Mouse (Mus musculus) forebrain, embryonic 14.5 days (tissue): ENCODE data around the gene Ttc28. TPM values are rescaled to one million over a fixed set of nuclear protein-coding genes. Genes with fewer than 3 reads are reported as not detected.

Experiments used
- ATAC-seq: fragments of 200-750 bp; cut with Nextera tagmentation; 2 replicates; pipeline ENCODE4 v1.8.0; 2017; ENCODE audit warnings: mild to moderate bottlenecking, moderate library complexity
- DNase-seq: peaks from one replicate; pipeline ENCODE4 v3.0.0-alpha.2; 2015; ENCODE audit warnings: low spot score
- H3K27ac ChIP-seq: fragments of 300-500 bp; sonication (generic); 2 replicates; pipeline ENCODE4 v1.5.1; 2014; ENCODE audit warnings: low read depth, mild to moderate bottlenecking, control low read depth, low read length, moderate library complexity
- H3K27me3 ChIP-seq: fragments of 300-500 bp; sonication (generic); replicated peaks from 2 replicates; pipeline ENCODE4 v1.6.1; 2014; ENCODE audit warnings: low read length, control low read depth, mixed read lengths; ENCODE audit not compliant: control insufficient read depth, insufficient read depth
- H3K36me3 ChIP-seq: fragments of 300-500 bp; sonication (generic); 2 replicates; pipeline ENCODE4 v1.6.1; 2014; ENCODE audit warnings: low read length, control low read depth; ENCODE audit not compliant: control insufficient read depth, insufficient read depth
- H3K4me1 ChIP-seq: fragments of 300-500 bp; sonication (generic); 2 replicates; pipeline ENCODE4 v1.6.1; 2014; ENCODE audit warnings: antibody characterized with exemption, low read length, control low read depth; ENCODE audit not compliant: control insufficient read depth, insufficient read depth
- H3K4me2 ChIP-seq: fragments of 300-500 bp; sonication (generic); 2 replicates; pipeline ENCODE4 v1.6.1; 2014; ENCODE audit warnings: mild to moderate bottlenecking, control low read depth, low read length
- H3K4me3 ChIP-seq: fragments of 300-500 bp; sonication (generic); 2 replicates; pipeline ENCODE4 v1.5.1; 2014; ENCODE audit warnings: low read depth, low read length, control low read depth
- H3K9ac ChIP-seq: fragments of 300-500 bp; sonication (generic); 2 replicates; pipeline ENCODE4 v1.6.1; 2014; ENCODE audit warnings: mild to moderate bottlenecking, low read length, control low read depth, moderate library complexity
- H3K9me3 ChIP-seq: fragments of 300-500 bp; sonication (generic); replicated peaks from 2 replicates; pipeline ENCODE4 v1.6.1; 2016; ENCODE audit warnings: low read length, control low read depth, mixed read lengths; ENCODE audit not compliant: control insufficient read depth
- WGBS: fragments of 180-500 bp; shearing (Covaris S2); extraction: QIAGEN DNeasy Blood & Tissue Kit; methylation state at CpG from one replicate; pipeline ENCODE4 v1.1.7; 2014; 5-methylcytosine and 5-hydroxymethylcytosine counted together
- polyA plus RNA-seq: library from polyadenylated mRNA; unstranded; fragments of >200 nt; fragmentation: Nextera tagmentation; extraction: Ambion mirVana; gene quantifications from 2 replicates; pipeline ENCODE4 v1.2.1, GENCODE M21; 2014

Ttc28 gene
- polyA plus RNA-seq, 1 experiment from 2014 or later, result 29.0 TPM

- 65% methylated on average over 4 of the region's 4 CpGs for WGBS
- H3K4me2 ChIP-seq, result no peak overlapping the region
Measured at GRCm38 (mm10) chr5:110960890-110961289, 81.3 kb downstream of the Ttc28 start.

GRCm38 (mm10) chr5:110967483-110968055 lies 88.0 kb downstream of the Ttc28 start:
- 57% methylated on average over 11 of the region's 11 CpGs for WGBS
- Histone ChIP-seq H3K4me3 (no peak overlapping the region), H3K4me1 (peaks cover 11% of the 10 kb centered on the region), H3K9me3 (no peaks in the 10 kb centered on the region), H3K4me2 (no peak overlapping the region), H3K36me3 (no peaks in the 10 kb centered on the region), H3K27me3 (no peaks in the 10 kb centered on the region), H3K27ac (peak overlapping the region; percentile 65), H3K9ac (no peak overlapping the region)
- ATAC-seq (peak; percentile 61; the same call in 1 of the 2 replicates), DNase-seq (peak; percentile 65)

More at GRCm38 (mm10) chr5:110960890-110961289, 81.3 kb downstream of the Ttc28 start:
- H3K4me1 ChIP-seq, result no peaks in the 10 kb centered on the region
- no peak for ATAC-seq
- no peaks in the 10 kb centered on the region for H3K9me3 ChIP-seq
- DNase-seq, result no peak
- H3K4me3 ChIP-seq, result no peak overlapping the region
- no peaks in the 10 kb centered on the region for H3K36me3 ChIP-seq
- H3K9ac ChIP-seq, result no peak overlapping the region
- 0 out of 2 replicates have a peak overlapping the region, but pooled peaks have one; percentile 21 for H3K27ac ChIP-seq
- H3K27me3 ChIP-seq, result no peaks in the 10 kb centered on the region

- no peak overlapping the region for H3K4me2 ChIP-seq
- H3K9ac ChIP-seq, result no peak overlapping the region
- no peaks in the 10 kb centered on the region for H3K27me3 ChIP-seq
- WGBS, result 68% methylated on average over 1 of the region's 1 CpGs
- no peak for ATAC-seq
- no peaks in the 10 kb centered on the region for H3K9me3 ChIP-seq
- H3K4me1 ChIP-seq, result peaks cover 11% of the 10 kb centered on the region
- H3K36me3 ChIP-seq, result no peaks in the 10 kb centered on the region
- no peak overlapping the region for H3K4me3 ChIP-seq
- H3K27ac ChIP-seq, result no peak overlapping the region
- DNase-seq, result no peak
Measured at GRCm38 (mm10) chr5:110968566-110968965, 89.0 kb downstream of the Ttc28 start.

- Histone ChIP-seq H3K4me3 (no peak overlapping the region), H3K27me3 (no peaks in the 10 kb centered on the region), H3K9ac (no peak overlapping the region), H3K27ac (no peak overlapping the region), H3K4me2 (no peak overlapping the region), H3K4me1 (peaks cover 11% of the 10 kb centered on the region), H3K36me3 (no peaks in the 10 kb centered on the region), H3K9me3 (no peaks in the 10 kb centered on the region)
- ATAC-seq (no peak), DNase-seq (no peak)
- WGBS, result 84% methylated on average over 9 of the region's 9 CpGs
Measured at GRCm38 (mm10) chr5:110970162-110970780, 90.7 kb downstream of the Ttc28 start.

GRCm38 (mm10) chr5:110976721-110977120 lies 97.1 kb downstream of the Ttc28 start:
- no peak overlapping the region for H3K4me2 ChIP-seq
- no peak overlapping the region for H3K9ac ChIP-seq
- no peaks in the 10 kb centered on the region for H3K36me3 ChIP-seq
- no peaks in the 10 kb centered on the region for H3K27me3 ChIP-seq
- peaks cover 9% of the 10 kb centered on the region for H3K4me1 ChIP-seq
- WGBS, result 91% methylated on average over 7 of the region's 7 CpGs
- ATAC-seq (no peak), DNase-seq (no peak)
- no peak overlapping the region for H3K4me3 ChIP-seq
- no peaks in the 10 kb centered on the region for H3K9me3 ChIP-seq
- no peak overlapping the region for H3K27ac ChIP-seq

GRCm38 (mm10) chr5:110977796-110978195 lies 98.2 kb downstream of the Ttc28 start:
- WGBS, result 85% methylated on average over 4 of the region's 4 CpGs
- H3K4me2 ChIP-seq, result no peak overlapping the region
- no peaks in the 10 kb centered on the region for H3K27me3 ChIP-seq
- H3K4me3 ChIP-seq, result no peak overlapping the region
- peaks cover 9% of the 10 kb centered on the region for H3K4me1 ChIP-seq
- ATAC-seq (no peak), DNase-seq (no peak)
- no peaks in the 10 kb centered on the region for H3K9me3 ChIP-seq
- no peak overlapping the region for H3K27ac ChIP-seq
- H3K36me3 ChIP-seq, result no peaks in the 10 kb centered on the region
- H3K9ac ChIP-seq, result no peak overlapping the region

- H3K9me3 ChIP-seq, result no peaks in the 10 kb centered on the region
- H3K9ac ChIP-seq, result peak overlapping the region; percentile 88
- 2% methylated on average over 9 of the region's 9 CpGs for WGBS
- DNase-seq (peak; percentile 93), ATAC-seq (peak; percentile 78)
- H3K36me3 ChIP-seq, result no peaks in the 10 kb centered on the region
- peak overlapping the region; percentile 89 for H3K27ac ChIP-seq
- peak overlapping the region; percentile 81 for H3K4me2 ChIP-seq
- H3K4me1 ChIP-seq, result peaks cover 9% of the 10 kb centered on the region
- no peaks in the 10 kb centered on the region for H3K27me3 ChIP-seq
- peak overlapping the region; percentile 71 for H3K4me3 ChIP-seq
Measured at GRCm38 (mm10) chr5:110978461-110978860, 98.9 kb downstream of the Ttc28 start.

- WGBS, result under 1% methylated on average over 74 of the region's 104 CpGs
- Histone ChIP-seq H3K4me1 (peaks cover 9% of the 10 kb centered on the region), H3K36me3 (no peaks in the 10 kb centered on the region), H3K9ac (peak overlapping the region; percentile 88), H3K9me3 (no peaks in the 10 kb centered on the region), H3K4me3 (peak overlapping the region; percentile 71), H3K27ac (peak overlapping the region; percentile 89), H3K27me3 (no peaks in the 10 kb centered on the region), H3K4me2 (peak overlapping the region; percentile 81)
- DNase-seq (peak; percentile 63), ATAC-seq (peak; percentile 75)
Measured at GRCm38 (mm10) chr5:110979011-110979860, 99.6 kb downstream of the Ttc28 start.
